Mouse (Mus musculus) adrenal gland, adult 18-20 months (tissue): Measurements from ENCODE around the gene Rarg. TPM values are rescaled to one million over a fixed set of nuclear protein-coding genes. Genes with fewer than 3 reads are reported as not detected.

ENCODE experiments used
- DNase-seq, 2 experiments: peaks; one replicate each; pipeline ENCODE4 v3.0.0; 2021 to 2022; ENCODE audit warnings: low spot score in 2 of 2
- total RNA-seq, 2 experiments: library from RNA; stranded (reverse); gene quantifications; 1 replicate in 1 of 2; 2 replicates in 1 of 2; pipeline ENCODE4 v1.2.3; 2021

Rarg gene
- total RNA-seq, 2 experiments from 2014 or later, result 21.7 to 27.2 TPM

DNA sequence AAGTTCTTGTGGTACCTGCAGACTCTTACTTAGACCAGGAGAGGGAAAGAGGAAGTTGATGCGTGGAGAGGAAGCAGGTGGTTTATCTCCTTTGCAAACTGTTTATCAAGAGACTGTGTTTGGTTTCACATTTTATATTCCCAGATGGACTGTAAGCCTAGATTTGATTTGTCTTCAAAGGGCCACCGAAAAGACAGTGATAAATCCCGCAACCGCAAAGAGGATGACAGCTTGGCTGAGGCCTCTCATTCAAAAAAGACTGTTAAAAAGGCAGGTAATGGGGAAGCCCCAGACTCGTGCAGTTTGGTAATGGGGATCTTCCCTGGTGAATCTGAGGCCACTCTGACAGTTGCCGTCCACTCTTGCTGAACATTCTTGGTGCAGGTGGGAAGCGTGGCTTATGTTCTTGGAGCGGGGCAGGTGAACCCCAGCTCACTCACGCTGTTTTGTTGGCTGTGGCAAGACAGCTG is 49.2 kb downstream of the Rarg start:
- DNase-seq, result no peak

DNA sequence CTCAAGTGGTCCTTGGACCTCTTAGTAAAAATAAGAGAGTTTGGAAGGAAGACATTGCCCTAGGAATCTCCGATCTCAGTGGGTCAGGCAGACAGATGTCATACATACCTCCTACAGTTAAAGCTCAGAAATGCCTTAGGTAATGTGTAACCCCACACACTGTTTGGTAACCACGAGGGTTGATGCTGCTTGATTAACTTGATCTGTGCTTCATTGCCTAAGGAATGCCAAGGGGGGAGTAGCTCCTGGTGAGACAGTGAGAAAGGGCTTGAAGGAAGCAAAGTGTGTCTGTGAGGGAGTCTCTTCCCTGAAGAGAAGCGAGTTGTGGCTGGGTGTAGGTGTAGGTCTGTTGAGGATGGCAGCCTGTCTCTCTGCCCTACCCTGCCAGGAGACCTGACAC is 50.0 kb downstream of the Rarg start:
- no peak for DNase-seq

DNA sequence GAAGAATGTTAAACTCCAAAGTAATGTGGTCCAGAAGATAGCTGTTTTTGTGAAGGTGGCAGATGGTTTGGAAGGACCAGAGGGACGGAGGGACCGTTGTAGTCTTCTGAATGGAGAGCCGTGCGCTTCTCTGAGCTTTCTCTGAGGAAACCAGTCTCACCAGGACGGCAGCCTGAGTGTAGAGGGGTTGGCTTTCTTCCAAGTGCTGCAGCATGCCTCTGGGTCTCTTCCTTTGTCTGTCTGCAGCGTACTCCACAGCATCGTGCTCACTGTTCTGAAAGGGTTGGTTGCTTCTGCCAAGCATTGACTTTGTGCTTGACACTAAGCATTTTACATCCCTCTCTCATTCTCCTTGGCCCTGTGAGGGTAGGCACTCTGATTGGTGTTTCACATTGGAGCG is 51.5 kb downstream of the Rarg start:
- DNase-seq, result no peak

DNA sequence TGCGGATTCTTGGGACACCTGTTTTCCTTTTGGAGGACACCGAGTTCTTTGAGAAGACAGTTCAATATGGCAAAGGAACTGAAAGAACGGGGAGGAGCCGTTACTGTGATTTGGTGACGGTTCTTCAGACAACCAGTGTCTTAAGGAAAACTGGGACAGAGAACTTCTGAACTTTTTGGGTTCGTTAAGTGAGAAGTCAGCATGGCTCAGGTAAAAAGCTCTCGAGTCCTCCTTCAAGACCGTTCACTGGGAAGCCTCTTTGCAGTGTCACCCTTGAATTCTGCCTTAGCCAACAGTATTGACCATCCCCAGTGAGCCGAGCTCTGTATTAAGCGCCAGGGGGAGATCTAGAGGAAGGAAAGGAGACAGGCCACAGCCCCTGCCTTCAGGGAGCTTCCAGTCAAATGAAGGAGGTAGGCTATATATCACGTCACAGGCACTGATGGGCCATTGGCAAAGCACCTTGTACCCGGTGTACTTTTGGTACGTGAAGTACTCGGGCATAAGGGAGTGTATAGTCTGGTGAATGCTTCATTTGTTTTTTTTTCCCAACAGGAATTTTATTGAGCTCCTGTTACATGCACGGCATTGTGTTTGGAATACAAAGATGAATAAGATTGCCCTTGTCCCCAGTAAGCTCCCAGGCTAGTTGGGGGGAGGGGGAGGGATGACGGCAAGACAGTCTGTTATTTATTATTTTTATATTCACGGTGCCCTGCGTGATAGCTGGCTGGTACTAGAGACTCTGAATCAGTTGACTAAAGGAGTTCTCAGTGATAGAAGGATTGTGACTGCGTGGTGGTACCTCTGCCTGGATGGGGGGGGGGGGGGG is 52.4 kb downstream of the Rarg start, which contains the start of gene Csad:
Gene Csad (minus strand): TSS at position 51 of the 832 bp plus-strand sequence.
- DNase-seq, result no peak

DNA sequence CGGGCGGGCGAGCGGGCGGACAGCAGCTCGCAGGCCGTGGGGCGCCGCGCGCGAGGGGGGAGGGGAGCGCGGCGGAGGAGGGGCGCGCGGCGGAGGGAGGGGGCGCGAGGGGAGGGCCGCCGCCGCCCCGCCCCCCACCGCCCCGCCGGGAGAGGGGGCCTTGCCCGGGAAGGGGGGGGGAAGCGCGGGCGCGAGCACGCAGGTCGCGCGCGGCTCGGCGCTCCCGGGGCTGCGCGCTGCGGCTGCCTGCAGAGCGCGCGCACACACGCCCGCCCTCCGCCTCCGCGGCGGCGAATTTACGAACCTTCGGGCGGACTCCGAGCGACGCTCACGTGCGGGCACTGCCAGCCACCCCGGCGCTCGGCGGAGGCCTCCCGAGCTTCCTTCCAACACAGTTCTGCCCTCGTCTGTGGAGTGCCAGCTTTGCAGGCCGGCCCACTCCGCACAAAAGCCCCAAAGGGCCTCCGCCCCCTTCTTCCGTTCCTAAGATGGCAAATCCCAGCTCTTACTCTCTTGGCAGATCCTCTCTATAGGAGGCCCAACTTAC is 53.4 kb downstream of the Rarg start:
- peak; percentile 67 to 75 for DNase-seq

DNA sequence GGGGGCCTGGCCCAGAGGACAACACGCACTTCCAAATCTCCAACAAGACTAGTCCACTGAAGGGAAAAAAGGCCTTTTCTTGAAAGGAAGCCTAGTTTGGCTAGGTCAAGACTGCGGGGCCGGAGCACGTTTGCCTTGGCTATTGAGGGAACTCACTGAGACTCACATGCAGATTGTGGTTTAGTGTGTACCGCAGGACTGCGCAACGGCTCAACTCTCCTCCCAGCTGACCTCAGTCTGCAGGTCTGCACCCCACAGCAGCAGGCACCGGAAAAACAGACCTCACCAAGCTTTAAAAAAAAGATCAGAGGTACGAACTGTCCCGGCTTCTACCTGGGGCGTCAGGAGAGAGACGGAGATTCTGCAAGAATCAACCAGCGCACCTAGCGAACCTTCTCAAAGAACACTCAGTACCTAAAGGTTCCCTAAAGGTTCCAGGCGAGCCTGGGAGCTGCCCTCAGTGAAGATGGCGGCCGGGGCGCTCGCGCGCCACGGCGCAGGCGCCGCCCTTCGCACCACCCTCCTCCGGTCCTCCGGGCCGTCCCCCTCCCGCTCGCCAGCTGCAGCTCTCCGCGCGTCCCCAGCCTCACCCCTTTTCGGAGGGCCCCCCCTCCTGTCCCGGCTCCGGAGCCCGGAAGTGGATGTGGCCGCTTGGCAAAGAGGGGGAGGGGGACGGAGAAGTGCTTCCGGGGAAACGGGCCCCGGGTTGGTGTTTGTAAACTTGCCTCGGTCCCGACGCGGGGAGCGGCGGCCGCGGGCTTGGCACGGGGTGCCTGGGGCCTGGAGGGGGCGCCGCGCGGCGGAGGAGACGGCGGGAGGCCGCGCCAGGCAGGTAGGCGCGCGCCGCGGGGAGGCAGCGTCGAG is 54.1 kb downstream of the Rarg start, which contains the start of gene Zfp740:
Gene Zfp740 (plus strand): TSS at position 279 of the 864 bp plus-strand sequence.
- peak; percentile 88 for DNase-seq

DNA sequence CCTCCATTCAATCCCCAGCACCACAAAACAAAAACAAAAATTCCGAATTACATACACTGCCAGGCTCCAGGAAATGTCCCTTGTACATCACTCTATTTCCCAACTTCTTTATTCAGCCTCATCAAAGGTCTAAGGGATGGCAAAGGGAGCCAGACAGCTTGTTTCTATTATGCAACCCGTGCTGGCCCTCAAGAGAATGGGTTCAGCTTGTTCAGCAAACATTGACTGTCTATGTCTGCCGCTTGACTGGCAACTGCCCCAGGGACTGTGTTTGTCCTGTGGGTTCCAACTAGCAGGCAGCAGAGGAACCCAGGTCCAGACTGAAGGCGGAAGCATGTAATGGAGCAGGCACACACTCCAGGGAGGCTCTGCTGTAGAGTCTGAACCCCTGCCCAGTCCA is 58.5 kb downstream of the Rarg start:
- no peak for DNase-seq

DNA sequence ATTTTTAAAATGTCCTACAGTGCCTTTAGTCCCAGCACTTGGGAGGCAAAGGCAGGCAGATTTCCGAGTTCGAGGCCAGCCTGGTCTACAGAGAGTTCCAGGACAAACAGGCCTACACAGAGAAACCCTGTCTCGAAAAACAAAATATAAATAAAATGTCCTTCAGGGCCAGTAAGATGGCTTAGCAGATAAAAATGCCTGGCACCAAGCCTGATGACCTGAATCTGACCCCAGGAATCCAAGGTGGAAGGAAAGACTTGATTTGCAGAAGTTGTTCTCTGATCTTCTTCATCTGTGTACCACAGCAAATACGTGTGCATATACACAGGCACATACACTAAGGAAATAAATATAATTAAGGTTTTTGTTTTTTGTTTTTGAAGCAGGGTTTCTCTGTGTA is 61.9 kb downstream of the Rarg start:
- DNase-seq, result no peak

DNA sequence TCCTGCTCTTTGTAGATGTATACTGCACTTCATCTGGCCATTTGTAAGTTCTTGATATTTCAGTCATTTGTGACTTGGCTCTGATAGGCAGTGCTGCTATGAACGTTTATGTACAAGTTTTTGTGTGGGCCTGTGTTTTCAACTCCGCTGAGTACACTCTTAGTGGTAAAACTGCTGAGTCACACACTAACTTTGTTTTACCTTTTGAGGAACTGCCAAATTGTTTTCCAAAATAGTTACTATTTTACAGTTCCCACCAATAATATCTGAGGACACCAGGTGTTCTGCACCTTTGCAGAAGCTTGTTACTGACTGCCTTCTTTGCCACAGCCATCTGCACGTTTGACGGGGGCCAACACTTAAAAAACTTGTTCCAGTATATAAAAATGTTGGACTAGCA is 62.9 kb downstream of the Rarg start:
- DNase-seq, result no peak

DNA sequence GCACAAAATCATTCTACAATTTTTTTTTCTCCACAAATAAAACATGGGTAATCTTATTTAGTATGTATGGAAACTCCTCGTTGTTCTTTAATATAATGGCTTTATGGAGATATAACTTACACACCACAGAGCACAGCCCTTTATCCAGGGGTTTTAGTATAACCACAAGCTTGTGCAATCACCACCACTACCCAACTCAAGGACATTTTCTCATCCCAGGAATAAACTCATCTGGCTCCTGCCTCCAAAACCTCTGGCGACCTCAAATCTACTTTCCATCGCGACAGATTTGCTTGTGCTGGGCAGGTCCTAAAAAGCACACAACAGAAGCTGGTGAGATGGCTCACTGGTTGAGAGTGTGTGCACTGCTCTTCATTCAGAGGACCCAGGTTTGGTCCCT is 63.7 kb downstream of the Rarg start:
- no peak for DNase-seq

DNA sequence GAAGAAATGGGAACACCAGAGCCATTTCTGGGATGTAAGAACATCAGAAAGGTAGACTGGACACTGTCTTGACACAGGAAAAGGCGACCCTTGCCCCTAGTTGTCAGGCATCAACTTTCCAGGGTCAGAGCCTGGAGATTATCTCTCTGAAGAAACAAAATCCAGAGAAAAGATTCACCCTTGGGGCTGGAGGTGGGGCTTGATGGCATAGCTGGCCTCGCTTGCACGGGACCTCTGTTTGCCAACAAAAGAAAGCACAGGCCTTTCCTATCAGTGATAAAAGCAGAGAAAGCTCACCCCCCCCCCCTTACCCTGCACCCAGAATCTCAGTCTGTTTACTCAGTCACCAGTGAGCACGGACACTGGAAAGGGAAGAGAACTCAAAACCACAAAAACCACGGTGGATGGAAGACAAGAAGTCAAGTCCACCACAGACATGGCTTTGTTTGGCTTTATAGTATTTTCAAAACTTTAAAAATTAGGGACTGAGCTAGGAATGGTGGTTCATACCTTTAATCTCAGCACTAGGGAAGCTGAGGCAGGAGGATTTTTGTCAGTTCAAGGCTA is 64.4 kb downstream of the Rarg start:
- DNase-seq, result no peak

DNA sequence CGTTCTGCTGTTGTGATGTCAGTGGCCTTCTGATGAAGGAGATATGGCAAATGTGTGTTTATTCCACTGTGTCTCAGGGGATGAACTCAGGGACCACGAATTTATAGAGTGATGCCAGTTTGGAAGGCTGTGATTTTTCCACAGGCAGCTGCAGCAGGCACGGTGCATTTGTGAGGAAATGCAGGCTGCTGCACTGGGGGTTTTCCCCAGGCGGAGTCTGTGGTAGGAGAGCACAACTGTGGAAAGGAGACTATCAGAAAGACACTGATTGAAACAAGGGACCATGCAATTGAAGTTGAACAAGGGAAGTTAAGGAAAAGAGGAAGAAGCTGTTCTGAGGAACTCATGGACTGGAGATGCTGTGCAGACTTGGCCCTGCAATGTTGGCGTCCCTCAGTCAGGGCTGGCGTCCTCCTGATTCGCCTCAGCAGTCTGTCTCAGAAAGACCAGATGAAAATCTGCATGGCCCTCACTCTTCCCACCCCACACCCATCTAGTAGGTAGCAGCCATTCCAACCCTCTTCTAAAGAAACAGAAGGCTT is 65.0 kb downstream of the Rarg start:
- no peak for DNase-seq

DNA sequence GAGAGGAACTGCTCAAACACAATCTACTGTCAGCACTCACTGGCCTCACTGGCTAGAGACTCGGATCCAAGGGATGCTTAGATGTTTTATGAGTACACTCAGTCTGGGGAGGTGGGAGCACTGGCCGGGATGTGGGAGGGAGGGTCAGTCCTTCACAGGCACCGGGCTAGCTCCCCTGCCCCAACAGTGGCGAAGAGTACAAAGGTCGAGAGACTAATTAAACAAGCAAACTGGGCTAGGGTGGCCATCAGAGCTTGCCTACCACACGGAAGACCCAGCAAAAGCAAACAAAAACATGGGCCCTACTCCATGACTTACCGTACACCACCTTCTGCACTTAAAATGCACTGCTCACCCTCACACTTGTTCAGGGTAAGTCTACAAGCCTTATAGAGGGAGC is 65.6 kb downstream of the Rarg start:
- no peak for DNase-seq

DNA sequence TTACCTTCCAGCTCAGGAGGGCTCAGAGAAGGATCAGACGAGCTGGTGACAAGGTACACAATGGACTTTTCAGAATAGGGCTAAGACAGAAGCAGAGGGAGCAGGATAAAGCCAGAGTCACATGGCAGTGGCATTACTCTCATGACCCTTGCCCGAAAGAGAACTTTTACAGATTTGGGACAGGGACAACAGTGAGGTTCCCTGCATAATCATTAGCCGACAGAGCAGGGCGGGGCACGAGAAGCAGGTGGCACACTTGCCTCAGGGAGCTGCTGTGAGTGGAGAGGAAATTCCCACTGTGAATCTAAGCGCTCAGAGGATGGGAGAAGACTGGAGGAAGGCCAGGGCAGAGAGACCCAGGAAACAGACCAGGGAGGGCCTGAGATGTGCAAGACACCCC is 68.4 kb downstream of the Rarg start:
- no peak for DNase-seq

DNA sequence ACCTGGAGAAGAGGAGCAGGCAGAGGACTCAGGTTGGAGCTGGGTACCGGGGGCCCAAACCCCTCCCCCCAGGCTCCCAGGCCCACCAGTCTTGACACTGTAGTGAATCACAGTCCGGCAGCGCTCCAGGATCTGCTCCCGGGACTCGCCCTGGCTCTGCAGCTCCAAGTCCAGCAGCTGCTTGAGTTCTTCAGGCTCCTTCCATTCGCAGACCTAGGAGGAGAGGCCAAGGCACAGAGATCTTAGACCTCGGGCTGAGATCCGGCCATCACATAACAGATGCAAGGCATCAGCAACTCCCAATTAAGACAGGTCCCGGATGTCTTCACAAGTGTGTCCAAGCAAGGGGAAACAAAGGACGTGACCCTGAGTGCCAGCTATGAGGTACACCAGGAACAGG is 69.2 kb downstream of the Rarg start:
- DNase-seq, result no peak

DNA sequence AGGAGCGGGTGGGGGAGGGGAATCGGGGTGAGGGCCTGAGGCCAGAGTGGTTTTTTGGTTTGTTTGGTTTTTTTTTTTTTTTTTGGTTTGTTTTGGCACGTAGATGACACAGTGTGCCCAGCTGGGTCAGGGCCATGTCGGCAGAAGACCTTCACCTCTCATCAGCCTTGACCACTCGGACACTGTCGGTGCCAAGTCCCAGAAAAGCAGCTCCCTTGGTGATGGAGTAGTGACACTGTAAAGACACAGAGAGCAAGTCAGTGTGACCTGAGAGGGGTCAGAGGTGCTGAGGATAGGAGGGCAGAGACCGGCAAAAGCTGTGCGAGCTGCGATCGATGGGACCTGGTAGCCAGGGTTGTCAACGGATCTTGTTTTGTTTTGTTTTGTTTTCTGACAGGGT is 71.1 kb downstream of the Rarg start:
- DNase-seq, result no peak

Other genes with a start within 250 kb of the Rarg start
- gene Krt18, start 229.3 kb downstream of the Rarg start, total RNA-seq, result 1 to 10 TPM; 1.0 to 1.3 TPM
- 100 to 1,000 TPM; 197 to 252 TPM for gene Eif4b, start 183.7 kb downstream of the Rarg start, total RNA-seq
- 10 to 100 TPM; 76.9 to 89.5 TPM for gene Tns2, start 157.1 kb downstream of the Rarg start, total RNA-seq
- gene Spryd3, start 121.3 kb downstream of the Rarg start, total RNA-seq, result 10 to 100 TPM; 33.0 to 36.9 TPM
- 10 to 100 TPM; 45.1 to 66.2 TPM for gene Igfbp6, start 113.2 kb downstream of the Rarg start, total RNA-seq
- under 1 TPM; 0.26 to 0.56 TPM for gene Soat2, start 107.0 kb downstream of the Rarg start, total RNA-seq
- gene Zfp740, start 54.3 kb downstream of the Rarg start, total RNA-seq, result 10 to 100 TPM; 49.8 to 65.0 TPM
- 100 to 1,000 TPM in 1 of 2 experiments, 10 to 100 TPM in 1; 81.7 to 106 TPM for gene Csad, start 52.8 kb downstream of the Rarg start, total RNA-seq
- 1 to 10 TPM; 4.1 to 7.4 TPM for gene Itgb7, start 25.6 kb downstream of the Rarg start, total RNA-seq
- gene Gm9918, start 13.0 kb upstream of the Rarg start, total RNA-seq, result under 1 TPM in 1 of 2 experiments, not detected in 1; 0.13 TPM
- 10 to 100 TPM; 32.6 to 35.2 TPM for gene Mfsd5, start 21.9 kb upstream of the Rarg start, total RNA-seq
- gene Espl1, start 38.7 kb upstream of the Rarg start, total RNA-seq, result 1 to 10 TPM; 1.3 to 1.9 TPM
- 100 to 1,000 TPM; 443 to 458 TPM for gene Pfdn5, start 68.6 kb upstream of the Rarg start, total RNA-seq
- 10 to 100 TPM; 48.9 to 54.7 TPM for gene Myg1, start 74.2 kb upstream of the Rarg start, total RNA-seq
- gene Aaas, start 93.3 kb upstream of the Rarg start, total RNA-seq, result 10 to 100 TPM; 12.0 to 14.7 TPM
- gene Sp7, start 109.7 kb upstream of the Rarg start, total RNA-seq, result under 1 TPM in 1 of 2 experiments, not detected in 1; 0.10 TPM
- gene Sp1, start 148.6 kb upstream of the Rarg start, total RNA-seq, result 10 to 100 TPM; 61.1 to 62.1 TPM
- gene Amhr2, start 187.8 kb upstream of the Rarg start, total RNA-seq, result 1 to 10 TPM; 1.5 to 2.0 TPM
- gene Prr13, start 201.5 kb upstream of the Rarg start, total RNA-seq, result 100 to 1,000 TPM in 1 of 2 experiments, 10 to 100 TPM in 1; 86.2 to 148 TPM
- gene Pcbp2, start 213.0 kb upstream of the Rarg start, total RNA-seq, result 100 to 1,000 TPM; 628 to 756 TPM
- gene Gm10337, start 246.2 kb upstream of the Rarg start, total RNA-seq, result not detected